In genomic region chr6:34782493-34782892, GRCm38 (mm10) we compare ENCODE assay signal across 23 mouse cellular contexts. TPM values are rescaled to one million over a fixed set of nuclear protein-coding genes. Genes with fewer than 3 reads are reported as not detected.
DNase-seq lines count a peak whose midpoint lies in the region; ATAC-seq and TF ChIP-seq lines count a peak whose summit lies in the region.
"Had no signal": no experiment of that assay in that cellular context is flagged by ENCODE, and none has a peak within 500 bp of the region (broad histone marks: within the 10 kb centered on the region; RNA-seq: fewer than 3 reads in every experiment).

No protein-coding gene starts in this region.

- H3K9ac ChIP-seq in lung, postnatal 0 days (replicated peaks; ENCODE audit: low read depth) = no peak overlapping the region
- H3K9ac ChIP-seq in forebrain, embryonic 13.5 days = no peak overlapping the region
- H3K9ac ChIP-seq: embryonic facial prominence, embryonic 13.5 days; forebrain, embryonic 12.5 days; forebrain, postnatal 0 days; heart, embryonic 12.5 days; hindbrain, embryonic 15.5 days had no signal

- no peak for TF ChIP-seq CTCF in lung, postnatal 0 days (IDR thresholded peaks at IDR 0.05)
- no peak for TF ChIP-seq CTCF in lung, adult 2 months (IDR thresholded peaks at IDR 0.05; ENCODE audit: insufficient read depth, low read length)
- no peak for TF ChIP-seq CTCF in C2C12 (IDR thresholded peaks at IDR 0.05; ENCODE audit: control insufficient read depth, insufficient read depth, insufficient read length)

- peaks cover 3% of the 10 kb centered on the region; the same call in 1 of the 2 replicates for H3K4me1 ChIP-seq in lung, postnatal 0 days (ENCODE audit: insufficient read depth, low read depth, low read length)
- H3K4me1 ChIP-seq in lung, adult 2 months (ENCODE audit: control insufficient read depth, insufficient read depth, low read length) = no peaks in the 10 kb centered on the region
- no peaks in the 10 kb centered on the region for H3K4me1 ChIP-seq in forebrain, embryonic 13.5 days
- H3K4me1 ChIP-seq: embryonic facial prominence, embryonic 13.5 days; heart, embryonic 12.5 days had no signal

- no peak overlapping the region for H3ac ChIP-seq in C2C12 (ENCODE audit: control insufficient read depth, insufficient read length, low read depth)

- TF ChIP-seq EP300 in lung, postnatal 0 days (IDR thresholded peaks at IDR 0.05) = no peak

- no peak for ATAC-seq in lung, postnatal 0 days
- peak; percentile 37; the same call in 1 of the 2 replicates for ATAC-seq in common myeloid progenitor, adult 5-6 weeks (replicated peaks; ENCODE audit: low read depth, poor library complexity, severe bottlenecking)
- no peak for ATAC-seq in forebrain, embryonic 13.5 days
- ATAC-seq: activated CD4-positive, CD25-positive, alpha-beta regulatory T cell, adult 4 months; forebrain, postnatal 0 days; intestine, embryonic 16.5 days; Patski had no signal

- DNase-seq in lung, postnatal 0 days (ENCODE audit: low spot score) = peak; percentile 54
- DNase-seq in lung, adult 2 months = no peak
- no peak for DNase-seq in heart, postnatal 4 days
- DNase-seq in ovary, postnatal 10 days (ENCODE audit: low spot score) = no peak
- DNase-seq: adrenal gland, adult 2 months; adrenal gland, postnatal 25 days; B cell, adult 2 months; cerebellum, adult 11 months; cerebellum, adult 9-10 months; cerebellum, postnatal 25 days; forebrain, postnatal 0 days; gastrocnemius, postnatal 10 days had no signal

- no peak overlapping the region for H3K4me2 ChIP-seq in lung, postnatal 0 days (replicated peaks; ENCODE audit: low read depth, low read length)
- no peak overlapping the region for H3K4me2 ChIP-seq in forebrain, embryonic 13.5 days
- H3K4me2 ChIP-seq: embryonic facial prominence, embryonic 13.5 days; forebrain, embryonic 12.5 days; heart, embryonic 12.5 days; hindbrain, embryonic 15.5 days had no signal

- WGBS in lung, postnatal 0 days = 70% methylated on average over 1 of the region's 1 CpGs
- WGBS in lung, adult 2 months = 66% methylated on average over 1 of the region's 1 CpGs
- WGBS in forebrain, embryonic 13.5 days = 97% methylated on average over 1 of the region's 1 CpGs

- H3K79me3 ChIP-seq in C2C12 (ENCODE audit: low read depth) = no peaks in the 10 kb centered on the region

- no peak for TF ChIP-seq POLR2A in lung, adult 2 months (IDR thresholded peaks at IDR 0.05; ENCODE audit: borderline replicate concordance, extremely low read depth, low read depth, low read length)

- no peak overlapping the region for H3K4me3 ChIP-seq in lung, postnatal 0 days (ENCODE audit: low read depth, low read length)
- no peak overlapping the region for H3K4me3 ChIP-seq in lung, adult 2 months (replicated peaks; ENCODE audit: extremely low read depth, low read depth, low read length)
- no peak overlapping the region for H3K4me3 ChIP-seq in C2C12 (ENCODE audit: insufficient read depth, poor library complexity, severe bottlenecking)
- H3K4me3 ChIP-seq in forebrain, embryonic 13.5 days = no peak overlapping the region
- H3K4me3 ChIP-seq: embryonic facial prominence, embryonic 13.5 days; forebrain, embryonic 12.5 days; heart, embryonic 12.5 days; hindbrain, embryonic 15.5 days had no signal

- no peaks in the 10 kb centered on the region for H3K79me2 ChIP-seq in C2C12 (ENCODE audit: control insufficient read depth, insufficient read depth)

- H3K27ac ChIP-seq in lung, postnatal 0 days (ENCODE audit: low read length) = no peak overlapping the region
- H3K27ac ChIP-seq in forebrain, embryonic 13.5 days = no peak overlapping the region
- H3K27ac ChIP-seq: embryonic facial prominence, embryonic 13.5 days; forebrain, embryonic 12.5 days; hindbrain, embryonic 15.5 days had no signal

- no peaks in the 10 kb centered on the region for H3K9me3 ChIP-seq in lung, postnatal 0 days (ENCODE audit: low read length)
- no peaks in the 10 kb centered on the region for H3K9me3 ChIP-seq in forebrain, embryonic 13.5 days (replicated peaks)
- H3K9me3 ChIP-seq: embryonic facial prominence, embryonic 13.5 days; forebrain, embryonic 12.5 days; heart, embryonic 12.5 days; hindbrain, embryonic 15.5 days had no signal

- no peaks in the 10 kb centered on the region for H3K36me3 ChIP-seq in lung, postnatal 0 days (ENCODE audit: insufficient read depth, low read length)
- peaks cover 22% of the 10 kb centered on the region for H3K36me3 ChIP-seq in C2C12 (ENCODE audit: control insufficient read depth, insufficient read depth)
- H3K36me3 ChIP-seq in forebrain, embryonic 13.5 days (ENCODE audit: poor library complexity, severe bottlenecking) = peaks cover 7% of the 10 kb centered on the region; the same call in 1 of the 2 replicates

- no peaks in the 10 kb centered on the region for H3K27me3 ChIP-seq in lung, postnatal 0 days (replicated peaks; ENCODE audit: insufficient read depth, low read length)
- no peaks in the 10 kb centered on the region for H3K27me3 ChIP-seq in C2C12 (ENCODE audit: control insufficient read depth, insufficient read depth, insufficient read length)
- no peaks in the 10 kb centered on the region for H3K27me3 ChIP-seq in forebrain, embryonic 13.5 days
- H3K27me3 ChIP-seq: embryonic facial prominence, embryonic 13.5 days; forebrain, embryonic 12.5 days; heart, embryonic 12.5 days; hindbrain, embryonic 15.5 days; Patski had no signal

TF ChIP-seq in C2C12, 6 proteins besides CTCF, POLR2A, EP300 and RAD21:
- TF ChIP-seq FOSL1 (IDR thresholded peaks at IDR 0.05; ENCODE audit: insufficient read depth, low read length, poor library complexity, severe bottlenecking) (no peak), CEBPB (IDR thresholded peaks at IDR 0.05; ENCODE audit: low read depth) (peak; percentile 95)

RNA-seq across cellular contexts. Expression of gene Agbl3, which starts 2.3 kb away (rescaled TPM):
- 13.2 and 16.0 TPM in 2 replicates for polyA plus RNA-seq in lung, postnatal 0 days (2015; fragmentation: Nextera tagmentation; extraction: Ambion mirVana)
- 3.8 and 5.1 TPM in 2 replicates for polyA plus RNA-seq in lung, adult 2 months (2012; rRNA removed)
- 2.4 TPM for polyA plus RNA-seq in C2C12 (2012; fragmentation: generic; extraction: Trizol)
- 1.9 and 7.8 TPM in 2 replicates for total RNA-seq in common myeloid progenitor, adult 5-6 weeks (2017)
- polyA plus RNA-seq in forebrain, embryonic 13.5 days (2015; fragmentation: Nextera tagmentation; extraction: Ambion mirVana) = 6.2 and 8.0 TPM in 2 replicates
- total RNA-seq in heart, postnatal 4 days (2021) = 1 to 10 TPM; 6.9 to 7.5 TPM
- total RNA-seq: MEL had no signal
